Mouse (Mus musculus): ENCODE results near the gene Kifc1.
"Not testable (repeated sequence)": the region's sequence is repeated elsewhere in the genome, so short reads cannot be mapped to it uniquely, and the experiment has no call there.

Kifc1 gene

DNA sequence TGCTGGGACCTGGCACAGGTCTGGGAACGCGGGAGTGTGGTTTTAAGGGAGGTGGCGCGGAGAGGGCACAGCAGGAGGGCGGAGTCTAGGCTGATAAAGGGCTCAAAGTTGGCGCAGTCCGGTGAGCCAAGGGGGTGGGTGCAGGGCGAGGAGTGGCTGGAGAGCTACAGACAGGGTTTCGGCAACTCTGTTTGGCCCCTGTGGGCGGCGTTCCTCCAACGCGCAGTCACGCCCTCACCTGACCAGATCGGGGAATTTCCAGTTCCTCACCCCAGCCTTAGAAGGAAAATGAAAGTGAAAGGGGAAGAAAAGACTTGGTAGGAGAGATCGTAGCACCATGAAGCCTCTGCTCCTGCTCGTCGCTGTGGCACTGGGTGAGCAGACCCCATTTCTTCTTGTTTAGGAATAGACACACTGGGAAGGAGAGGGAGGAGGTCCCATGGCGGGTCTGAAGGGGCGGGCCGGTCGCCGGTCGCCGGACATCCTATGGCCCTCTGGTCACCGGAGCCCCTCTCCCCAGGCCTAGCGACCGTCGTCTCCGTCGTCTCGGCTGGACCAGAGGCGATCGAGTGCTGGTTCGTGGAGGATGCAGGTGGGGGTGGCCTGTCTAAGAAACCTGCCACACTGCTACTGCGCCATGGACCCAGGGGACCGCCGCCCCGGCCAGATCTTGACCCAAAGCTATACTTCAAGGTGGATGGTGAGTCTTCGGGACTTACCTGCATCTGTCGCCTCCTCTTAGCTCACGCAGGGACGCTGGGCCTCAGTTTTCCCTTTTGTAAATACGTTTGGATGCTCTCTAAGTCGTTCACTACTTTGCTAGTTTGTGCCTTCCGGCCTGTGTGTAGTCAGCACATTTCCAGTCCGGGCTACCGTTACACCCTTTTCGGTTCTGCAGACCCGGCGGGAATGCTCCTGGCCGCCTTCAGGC lies 29.2 kb upstream of the Kifc1 start:
- DNase-seq (ENCODE audit: low spot score in 2 of 2) = peak in 1 of 2 experiments; percentile 50

DNA sequence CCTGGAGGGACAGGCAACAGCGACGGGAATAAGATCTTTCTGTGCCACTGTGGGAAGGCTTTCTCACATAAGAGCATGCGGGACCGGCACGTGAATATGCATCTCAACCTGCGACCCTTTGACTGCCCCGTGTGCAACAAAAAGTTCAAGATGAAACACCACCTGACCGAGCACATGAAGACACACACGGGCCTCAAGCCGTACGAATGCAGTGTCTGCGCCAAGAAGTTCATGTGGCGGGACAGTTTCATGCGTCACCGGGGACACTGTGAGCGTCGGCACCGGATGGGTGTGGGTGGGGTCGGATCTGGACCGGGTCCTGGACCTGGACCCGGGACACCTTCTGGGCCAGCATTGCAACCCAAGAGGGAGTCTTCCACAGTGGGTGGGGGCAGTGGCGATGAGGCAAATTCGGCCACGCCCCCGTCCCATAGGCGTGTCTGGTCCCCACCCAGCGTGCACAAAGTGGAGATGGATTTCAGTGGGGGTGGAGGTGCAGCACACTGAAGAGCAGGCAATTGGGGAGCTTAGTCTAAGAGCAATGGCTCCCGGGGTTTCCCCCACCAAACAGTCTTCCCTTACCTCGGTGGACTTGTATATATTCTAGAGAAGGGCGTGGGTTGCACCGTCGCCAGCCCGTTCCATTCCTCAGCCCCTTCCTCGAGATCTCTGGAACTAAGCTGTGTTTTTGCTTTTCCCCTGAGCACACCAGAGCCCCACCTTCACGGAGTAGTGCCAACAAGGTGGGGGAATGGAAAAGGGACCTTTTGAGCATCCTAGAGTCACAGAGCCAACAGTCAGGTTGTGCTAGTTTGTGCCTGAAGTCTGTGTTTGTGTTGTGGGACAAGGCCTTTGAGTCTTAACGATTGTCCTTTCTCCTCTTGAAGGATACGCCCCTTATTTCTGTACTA lies 28.1 kb upstream of the Kifc1 start:
- no peak for DNase-seq (ENCODE audit: low spot score in 2 of 2)

DNA sequence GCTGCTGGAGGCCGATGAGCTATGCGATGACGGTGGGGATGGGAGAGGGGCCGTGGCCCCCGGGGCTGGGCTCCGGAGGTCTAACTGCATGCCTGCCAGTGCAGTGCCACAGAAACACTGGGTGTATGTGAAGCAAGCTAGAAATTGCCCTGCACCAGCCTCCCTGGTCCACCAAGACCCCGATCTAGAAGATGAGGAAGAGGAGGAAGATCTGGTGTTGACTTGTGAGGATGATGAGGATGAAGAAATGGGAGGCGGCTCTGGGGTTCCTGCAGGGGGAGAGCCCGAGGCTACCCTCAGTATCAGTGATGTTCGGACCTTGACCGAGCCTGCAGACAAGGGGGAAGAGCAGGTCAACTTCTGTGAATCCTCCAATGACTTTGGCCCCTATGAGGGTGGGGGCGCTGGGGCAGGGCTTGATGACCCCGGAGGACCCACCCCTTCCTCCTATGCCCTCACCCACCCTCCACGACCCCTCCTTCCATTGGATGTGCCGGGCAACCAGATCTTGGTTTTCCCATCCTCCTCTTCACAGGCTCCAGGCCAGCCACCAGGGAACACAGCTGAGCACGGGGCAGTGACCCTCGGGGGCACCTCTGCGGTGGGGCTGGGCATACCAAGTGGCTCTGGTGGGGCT lies 27.3 kb upstream of the Kifc1 start:
- no peak for DNase-seq (ENCODE audit: low spot score in 2 of 2)

DNA sequence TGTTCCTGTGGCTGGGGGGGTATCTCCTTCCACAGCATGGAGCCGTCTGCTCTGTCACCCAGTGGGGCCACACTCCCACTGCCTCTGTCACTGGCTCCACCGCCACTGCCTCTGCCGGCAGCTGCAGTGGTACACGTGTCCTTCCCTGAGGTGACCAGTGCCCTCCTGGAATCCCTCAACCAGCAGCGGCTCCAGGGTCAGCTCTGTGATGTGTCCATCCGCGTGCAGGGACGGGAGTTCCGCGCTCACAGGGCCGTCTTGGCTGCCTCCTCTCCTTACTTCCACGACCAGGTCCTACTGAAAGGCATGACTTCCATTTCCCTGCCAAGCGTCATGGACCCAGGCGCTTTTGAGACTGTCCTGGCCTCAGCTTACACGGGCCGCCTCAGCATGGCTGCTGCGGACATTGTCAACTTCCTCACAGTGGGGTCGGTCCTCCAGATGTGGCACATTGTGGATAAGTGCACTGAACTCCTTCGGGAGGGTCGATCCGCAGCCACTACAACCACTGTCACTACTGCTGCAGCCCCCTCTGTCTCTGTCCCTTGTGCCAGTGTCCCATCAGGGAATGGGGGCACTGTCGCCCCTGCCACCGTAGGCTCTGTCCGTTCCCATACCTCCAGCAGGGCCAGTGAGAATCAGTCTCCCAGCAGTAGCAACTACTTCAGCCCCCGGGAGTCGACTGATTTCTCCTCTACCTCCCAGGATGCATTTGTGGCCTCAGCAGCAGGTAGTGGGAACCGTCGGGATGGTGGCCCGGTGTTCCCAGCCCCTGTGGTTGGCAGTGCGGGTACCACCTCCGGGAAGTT lies 26.6 kb upstream of the Kifc1 start:
- DNase-seq (ENCODE audit: low spot score in 2 of 2) = no peak

DNA sequence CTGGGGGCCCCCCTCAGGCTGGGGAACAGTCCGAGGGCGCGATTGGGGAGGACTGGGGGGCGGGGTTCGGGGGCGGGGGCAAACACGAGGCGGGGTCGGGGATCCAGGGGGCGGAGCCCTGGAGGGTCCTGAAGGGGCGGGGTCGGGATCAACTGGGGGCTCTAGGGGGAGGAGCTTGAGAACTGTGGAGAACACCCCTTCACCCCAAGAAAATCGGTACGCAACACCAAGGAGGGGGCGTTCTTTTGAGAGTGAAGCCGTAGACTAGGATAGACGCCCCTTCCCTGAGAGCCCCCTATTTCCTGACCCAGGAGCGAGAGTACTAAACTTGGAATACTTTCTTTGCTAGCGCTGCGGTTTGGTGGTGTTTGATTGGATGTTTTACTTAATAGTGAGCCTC lies 25.8 kb upstream of the Kifc1 start:
- DNase-seq (ENCODE audit: low spot score in 2 of 2) = no peak

DNA sequence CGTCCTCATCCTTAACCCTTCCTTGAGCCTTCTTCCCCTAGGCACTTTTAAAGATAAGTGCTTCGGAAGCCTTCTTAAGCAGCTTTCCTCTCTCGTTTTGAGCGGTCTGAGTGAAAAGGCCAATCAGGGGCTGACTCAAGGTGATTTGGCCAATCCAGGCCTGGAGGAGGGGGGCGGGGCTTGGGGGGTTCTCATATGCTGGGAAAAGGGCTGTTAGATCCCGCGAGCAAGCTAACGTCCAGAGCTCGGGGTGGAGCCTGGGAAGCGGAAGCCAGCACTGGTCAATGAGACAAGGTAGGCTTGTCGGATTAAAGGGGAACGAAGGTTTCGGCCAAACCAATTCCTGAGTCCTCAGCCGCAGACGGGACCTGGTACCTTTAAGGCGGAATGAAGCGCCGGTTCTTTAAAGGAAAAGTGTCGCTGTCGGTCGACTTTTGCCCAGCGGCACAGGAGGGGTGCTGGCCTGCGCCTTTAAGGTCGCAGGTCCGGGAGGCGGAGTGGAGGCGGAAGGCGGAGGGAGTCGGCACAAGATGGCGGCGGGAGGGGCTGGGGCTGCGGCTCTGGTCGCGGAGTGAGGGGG lies 25.3 kb upstream of the Kifc1 start, which contains the start of the genes Tapbp and Zbtb22:
Gene Tapbp, plus strand, starts transcription at position 229 of the 580 bp plus-strand sequence.
Gene Zbtb22, plus strand, starts transcription at position 234 of the 580 bp plus-strand sequence.
- peak; percentile 87 to 95 for DNase-seq (ENCODE audit: low spot score in 2 of 2)

DNA sequence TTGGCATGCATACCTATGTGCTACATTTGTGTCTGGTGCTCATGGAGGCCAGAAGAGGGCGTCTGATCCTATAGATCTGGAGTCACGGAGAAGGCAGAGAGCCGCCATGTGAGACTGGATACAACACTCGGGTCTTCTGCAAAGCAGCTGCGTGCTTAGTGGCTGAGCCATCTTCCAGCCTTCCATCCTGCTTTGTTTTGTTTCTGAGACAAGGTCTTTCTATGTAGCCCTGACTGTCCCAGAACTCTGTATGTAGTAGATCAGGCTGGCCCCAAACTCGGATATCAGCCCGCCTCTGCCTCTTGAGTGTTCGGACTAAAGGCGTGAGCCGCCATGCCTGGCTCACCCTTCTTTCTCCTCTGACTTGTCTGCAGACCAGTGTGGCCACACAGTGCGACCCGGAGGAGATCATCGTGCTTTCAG lies 24.5 kb upstream of the Kifc1 start:
- no peak for DNase-seq (ENCODE audit: low spot score in 2 of 2)

DNA sequence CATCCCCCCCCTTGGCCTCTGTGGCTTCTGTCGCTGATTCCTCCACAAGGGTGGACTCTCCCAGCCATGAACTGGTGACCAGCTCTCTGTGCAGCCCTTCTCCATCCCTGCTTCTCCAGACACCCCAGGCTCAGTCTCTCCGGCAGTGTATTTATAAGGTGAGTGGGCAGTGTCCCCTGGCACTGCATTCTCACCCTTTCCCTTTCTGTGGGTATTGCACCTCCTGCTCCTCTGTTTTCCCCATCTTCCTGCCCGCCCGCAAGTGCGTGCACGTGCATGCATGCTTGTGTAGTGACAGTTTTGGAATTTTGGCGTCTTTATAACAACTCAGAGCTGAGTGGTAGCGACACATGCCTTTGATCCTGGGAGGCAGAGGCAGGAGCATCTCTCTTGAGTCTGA lies 23.4 kb upstream of the Kifc1 start:
- no peak for DNase-seq (ENCODE audit: low spot score in 2 of 2)

DNA sequence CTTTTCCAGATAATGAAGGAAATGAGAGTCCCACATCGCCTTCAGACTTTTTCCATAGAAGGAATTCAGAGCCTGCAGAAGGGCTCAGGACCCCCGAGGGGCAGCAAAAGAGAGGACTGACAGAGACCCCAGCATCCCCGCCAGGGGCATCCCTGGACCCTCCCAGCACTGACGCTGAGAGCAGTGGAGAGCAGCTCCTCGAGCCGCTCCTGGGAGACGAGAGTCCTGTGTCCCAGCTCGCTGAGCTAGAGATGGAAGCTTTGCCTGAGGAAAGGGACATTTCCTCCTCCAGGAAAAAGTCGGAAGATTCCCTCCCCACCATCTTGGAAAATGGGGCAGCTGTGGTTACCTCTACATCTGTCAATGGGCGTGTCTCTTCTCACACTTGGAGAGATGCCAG lies 22.8 kb upstream of the Kifc1 start:
- DNase-seq (ENCODE audit: low spot score in 2 of 2) = no peak

DNA sequence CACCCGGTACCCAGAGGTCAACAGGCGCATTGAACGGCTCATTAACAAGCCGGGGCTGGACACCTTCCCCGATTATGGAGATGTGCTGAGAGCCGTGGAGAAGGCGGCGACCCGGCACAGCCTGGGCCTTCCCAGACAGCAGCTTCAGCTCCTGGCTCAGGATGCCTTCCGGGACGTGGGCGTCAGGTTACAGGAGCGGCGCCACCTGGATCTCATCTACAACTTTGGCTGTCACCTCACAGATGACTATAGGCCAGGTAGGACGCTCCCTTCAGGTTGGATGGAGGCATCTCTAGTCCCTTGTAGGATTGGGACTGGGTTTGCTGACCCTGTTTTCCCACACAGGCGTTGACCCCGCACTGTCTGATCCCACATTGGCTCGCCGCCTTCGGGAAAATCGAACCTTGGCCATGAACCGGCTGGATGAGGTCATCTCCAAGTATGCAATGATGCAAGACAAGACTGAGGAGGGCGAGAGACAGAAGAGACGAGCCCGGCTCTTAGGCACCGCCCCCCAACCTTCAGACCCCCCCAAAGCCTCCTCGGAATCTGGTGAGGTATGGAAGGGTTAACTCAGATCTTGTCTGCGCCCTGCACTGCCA lies 21.5 kb upstream of the Kifc1 start:
- no peak for DNase-seq (ENCODE audit: low spot score in 2 of 2)

DNA sequence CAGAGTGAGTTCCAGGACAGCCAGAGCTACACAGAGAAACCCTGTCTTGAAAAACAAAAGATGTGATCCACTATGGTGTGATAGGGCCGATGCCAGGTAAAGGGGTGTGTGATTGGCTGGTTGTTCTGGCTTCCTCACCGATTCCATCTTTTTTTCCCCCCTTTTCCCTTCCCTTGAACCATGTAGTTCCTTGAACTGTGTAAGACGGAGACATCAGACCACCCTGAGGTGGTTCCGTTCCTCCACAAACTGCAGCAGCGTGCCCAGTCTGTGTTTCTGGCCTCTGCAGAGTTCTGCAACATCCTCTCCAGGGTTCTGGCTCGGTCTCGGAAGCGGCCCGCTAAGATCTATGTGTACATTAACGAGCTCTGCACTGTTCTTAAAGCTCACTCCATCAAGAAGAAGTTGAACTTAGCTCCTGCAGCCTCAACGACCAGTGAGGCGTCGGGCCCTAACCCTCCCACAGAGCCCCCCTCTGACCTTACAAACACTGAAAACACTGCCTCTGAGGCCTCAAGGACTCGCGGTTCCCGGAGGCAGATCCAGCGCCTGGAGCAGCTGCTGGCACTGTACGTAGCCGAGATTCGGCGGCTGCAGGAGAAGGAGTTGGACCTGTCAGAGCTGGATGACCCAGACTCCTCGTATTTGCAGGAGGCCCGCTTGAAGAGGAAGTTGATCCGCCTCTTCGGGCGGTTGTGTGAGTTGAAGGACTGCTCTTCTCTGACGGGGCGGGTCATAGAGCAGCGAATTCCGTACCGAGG lies 20.8 kb upstream of the Kifc1 start:
- DNase-seq (ENCODE audit: low spot score in 2 of 2) = no peak

DNA sequence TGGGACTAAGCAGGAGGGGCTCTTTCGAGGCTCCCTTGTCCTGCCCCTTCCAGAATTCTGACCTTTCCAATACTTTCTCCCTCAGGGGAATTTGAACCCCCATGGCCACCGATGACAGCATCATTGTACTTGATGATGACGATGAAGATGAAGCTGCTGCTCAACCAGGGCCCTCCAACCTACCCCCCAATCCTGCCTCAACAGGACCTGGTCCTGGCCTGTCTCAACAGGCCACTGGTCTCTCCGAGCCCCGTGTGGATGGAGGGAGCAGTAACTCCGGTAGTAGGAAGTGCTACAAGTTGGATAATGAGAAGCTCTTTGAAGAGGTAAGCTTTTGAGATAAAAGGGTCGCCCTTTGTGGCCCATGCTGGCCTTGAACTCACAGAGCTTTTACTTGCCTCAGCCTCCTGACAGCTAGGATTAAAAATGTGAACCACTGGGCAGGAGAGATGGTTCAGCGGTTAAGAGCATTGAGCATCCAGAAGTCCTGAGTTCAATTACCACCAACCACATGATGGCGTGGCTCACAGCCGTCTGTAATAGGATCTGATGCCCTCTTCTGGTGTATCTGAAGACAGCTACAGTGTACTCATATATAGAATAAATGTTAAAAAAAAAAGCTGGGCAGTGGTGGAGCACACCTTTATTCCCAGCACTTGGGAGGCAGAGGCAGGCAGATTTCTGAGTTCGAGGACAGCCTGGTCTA lies 20.0 kb upstream of the Kifc1 start:
- no peak for DNase-seq (ENCODE audit: low spot score in 2 of 2)

DNA sequence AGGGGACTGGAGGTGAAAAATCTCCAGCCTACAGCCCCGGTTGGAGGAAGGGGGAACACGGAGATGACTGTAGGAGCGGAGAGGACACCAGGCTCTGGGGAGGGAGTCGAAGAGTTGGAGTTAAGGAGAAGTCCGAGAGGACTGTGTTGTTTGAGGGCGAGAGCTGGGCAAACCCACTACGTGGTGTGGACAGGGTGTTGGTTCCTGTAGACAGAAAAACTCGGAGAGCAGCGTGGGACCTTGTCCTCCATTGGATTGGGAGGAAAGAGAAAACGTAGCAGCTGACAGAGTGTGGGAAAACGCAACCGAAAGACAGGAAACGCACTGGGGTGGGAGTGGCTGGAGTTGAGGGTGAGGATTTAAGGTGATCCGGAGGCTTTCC lies 19.4 kb upstream of the Kifc1 start:
- no peak for DNase-seq (ENCODE audit: low spot score in 2 of 2)

DNA sequence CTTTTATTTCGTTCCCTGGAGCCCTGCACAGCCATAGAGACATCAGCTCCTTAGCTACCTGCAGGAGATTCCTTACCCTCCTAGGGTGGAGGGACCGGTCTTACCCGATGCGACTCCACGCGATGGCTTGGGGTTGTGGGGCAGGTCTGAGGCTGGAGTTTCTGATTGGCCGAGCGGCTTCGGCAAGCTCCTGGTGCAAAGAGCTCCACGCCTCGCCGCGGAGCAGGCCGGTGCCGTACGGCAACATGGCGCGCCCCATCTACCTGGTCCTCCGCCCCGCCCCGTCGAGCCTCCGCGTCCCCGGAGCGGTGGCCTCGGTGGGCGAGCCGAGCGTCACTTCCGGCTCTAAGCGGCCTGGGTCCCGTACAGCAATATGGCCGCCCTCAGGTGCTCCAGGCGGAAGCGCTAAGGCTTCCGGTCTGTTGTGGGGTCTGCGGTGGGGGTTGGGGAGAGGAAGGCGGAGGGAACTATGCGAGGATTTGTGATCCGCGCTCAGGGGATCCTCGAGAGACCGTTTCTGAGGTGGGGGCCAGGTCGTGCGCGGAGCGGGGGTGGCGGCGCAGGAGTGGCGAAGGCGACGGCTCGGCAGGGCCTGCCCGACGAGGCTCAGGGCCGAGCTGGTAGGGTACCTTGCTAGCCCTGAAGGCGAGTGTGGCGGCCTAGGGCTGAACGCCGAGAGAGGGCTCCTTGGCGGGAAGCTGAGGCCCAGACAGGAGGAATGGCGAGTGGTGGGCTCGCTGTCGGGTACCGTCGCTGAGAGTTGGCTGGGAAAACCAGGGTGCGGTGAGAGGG lies 18.8 kb upstream of the Kifc1 start, which contains the start of gene Daxx:
Gene Daxx, plus strand, starts transcription at position 338 of the 792 bp plus-strand sequence.
- DNase-seq (ENCODE audit: low spot score in 2 of 2) = peak; percentile 97 to 98

DNA sequence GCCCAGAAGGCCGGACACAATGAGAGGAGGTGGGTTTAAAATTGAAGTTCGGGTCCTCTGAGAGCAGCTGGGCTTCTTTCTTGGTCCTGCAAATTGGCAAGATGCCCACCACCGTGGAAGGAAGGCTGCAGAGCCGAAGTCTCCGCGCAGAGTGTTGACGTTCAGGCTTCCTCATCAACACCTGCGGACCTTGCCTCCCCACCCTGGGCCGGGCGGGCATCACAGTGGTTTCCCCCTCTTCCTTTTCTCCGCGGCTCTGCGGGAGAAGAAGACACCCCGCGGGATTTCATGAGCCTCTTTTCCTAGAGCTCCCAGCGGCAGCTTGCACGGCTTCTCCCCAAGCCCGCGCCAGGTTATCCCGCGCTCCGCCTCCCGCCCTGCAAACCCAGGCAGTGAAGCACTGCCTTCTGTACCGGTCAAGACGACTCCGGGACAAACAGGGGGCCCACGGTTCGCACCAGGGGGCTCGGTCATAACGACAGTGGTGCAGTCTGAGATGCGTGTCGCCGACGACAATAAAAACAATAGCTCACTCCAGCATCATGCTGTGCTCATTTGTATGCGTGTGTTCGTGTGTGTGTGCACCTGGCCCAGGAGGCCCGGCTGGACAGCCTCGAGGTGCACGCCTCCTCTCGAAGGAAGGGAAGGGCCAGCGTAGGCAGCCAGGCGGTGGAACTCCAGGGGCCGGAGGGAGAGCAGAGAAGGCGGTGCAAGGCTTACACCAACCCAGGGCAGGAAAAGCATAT lies 18.0 kb upstream of the Kifc1 start:
- DNase-seq (ENCODE audit: low spot score in 2 of 2) = peak in 1 of 2 experiments; percentile 57

DNA sequence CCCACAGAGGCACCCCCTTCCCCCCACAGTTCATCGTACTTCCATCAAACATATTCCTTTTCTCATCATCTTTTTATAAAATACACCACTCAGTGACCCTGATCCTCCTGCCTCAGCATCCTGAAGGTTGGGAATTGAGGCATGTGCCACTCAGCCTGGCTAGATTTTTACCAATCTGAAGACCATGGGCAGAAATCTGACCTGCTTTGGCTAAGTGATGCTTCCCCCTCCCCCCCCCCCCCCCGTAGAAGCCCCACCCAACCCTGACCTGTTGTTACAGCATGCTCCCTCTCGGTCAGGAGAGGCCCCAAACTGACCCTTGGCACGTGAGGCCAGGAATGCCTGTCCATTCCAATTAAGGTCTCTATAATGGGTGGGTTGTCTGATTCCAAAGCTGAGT lies 14.4 kb upstream of the Kifc1 start, which contains the start of gene Platr17:
Gene Platr17, plus strand, starts transcription at position 301 of the 400 bp plus-strand sequence.
- not testable (repeated sequence) for DNase-seq (ENCODE audit: low spot score in 2 of 2)

All from cerebellum, postnatal 4 days (tissue).